Mouse (Mus musculus): ENCODE measurements at regions not wholly inside any gene's neighbourhood (a gene's known extent, or its start where the extent isn't known, plus 50 kb on each side); places are given as distances from the start of the nearest gene placed in this dataset.

DNA sequence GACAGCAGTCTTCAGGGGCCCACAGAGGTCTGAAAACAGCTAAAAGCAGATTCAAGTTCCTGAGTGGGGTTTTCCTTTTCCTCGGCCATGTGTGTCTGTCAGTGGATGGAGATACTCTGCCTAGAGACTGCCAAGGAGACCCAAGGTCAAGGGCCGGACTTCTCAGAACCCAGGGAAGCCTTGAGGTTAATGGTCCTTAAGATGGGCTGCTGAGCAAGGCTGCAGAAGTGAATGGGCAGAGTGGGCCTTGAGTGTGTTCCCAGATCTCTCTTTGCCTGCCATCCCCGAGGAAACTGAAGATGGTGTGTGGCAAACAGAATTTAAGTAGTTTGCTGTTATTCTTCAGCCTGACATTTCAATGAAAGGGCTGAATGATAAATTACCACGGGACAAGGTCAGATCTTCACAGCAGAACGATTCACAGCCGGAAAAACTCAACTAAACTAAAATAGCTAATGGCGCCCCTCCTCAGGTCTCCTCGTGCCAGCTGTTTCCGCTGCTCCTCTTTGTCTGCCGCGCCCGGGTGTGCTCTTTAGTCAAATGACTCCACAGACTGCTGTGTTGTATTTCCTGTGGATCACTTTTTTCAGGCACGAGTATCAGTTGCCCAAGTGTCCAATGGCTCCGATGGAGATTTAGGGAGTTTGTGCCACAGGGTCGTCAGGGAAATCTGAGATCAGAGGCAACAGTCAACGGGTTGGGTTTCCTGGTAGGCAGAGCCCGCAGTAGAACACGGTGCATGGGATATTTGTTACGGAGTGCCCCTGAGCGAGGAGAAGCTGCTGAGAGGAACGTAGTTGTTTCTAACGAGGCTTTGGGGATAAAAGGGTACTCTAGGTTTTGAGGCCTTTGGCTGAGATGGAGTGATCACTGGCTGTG, 93.5 kb upstream of the Tut7 start:
- DNase-seq (ENCODE audit: extremely low spot score), result no peak

- no peak for DNase-seq (ENCODE audit: extremely low spot score)
Measured at GRCm38 (mm10) chr13:59915734-59916133, 92.8 kb upstream of the Tut7 start.

DNA sequence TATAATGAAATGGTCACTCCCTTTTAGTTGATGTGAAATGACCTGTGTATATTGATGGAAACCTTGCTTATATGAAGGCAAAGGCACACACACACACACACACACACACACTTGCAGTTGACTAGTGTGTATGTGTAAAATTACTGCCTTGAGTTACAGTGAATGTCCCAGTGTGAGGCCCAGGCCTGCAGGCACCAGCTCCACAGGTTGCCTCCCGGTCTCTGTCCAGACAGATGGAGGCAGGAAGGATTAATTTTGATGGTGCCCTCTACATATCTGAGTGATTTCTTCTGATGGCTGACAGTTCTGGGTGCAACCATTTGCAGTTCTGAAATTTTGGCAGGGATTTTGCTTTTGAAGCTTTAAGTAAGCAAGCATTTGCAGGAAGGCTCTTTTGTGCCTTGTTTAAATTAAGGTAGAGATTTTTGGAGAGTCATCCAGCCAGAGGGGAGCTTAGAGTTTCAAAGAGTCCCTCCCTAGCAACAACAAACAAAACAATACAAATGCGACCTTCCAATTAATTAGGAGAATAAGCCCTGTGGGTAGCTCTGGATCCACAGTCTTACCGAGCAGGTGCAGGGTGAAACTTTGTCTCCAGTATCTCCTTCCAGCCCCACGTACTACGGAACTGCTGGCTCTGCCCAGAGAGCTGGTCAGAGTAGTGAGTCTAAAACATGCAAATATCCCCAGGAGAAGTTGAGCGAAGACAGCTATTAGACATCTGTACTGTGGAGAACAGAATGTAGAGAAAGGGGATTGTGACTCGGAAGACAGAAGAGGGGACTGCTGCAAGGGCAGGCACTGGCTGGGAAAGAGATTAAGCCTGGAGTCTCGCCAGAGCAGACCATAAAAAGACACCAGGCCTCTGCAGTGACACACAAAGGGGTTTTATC, 87.5 kb upstream of the Tut7 start:
- DNase-seq (ENCODE audit: extremely low spot score), result no peak

DNA sequence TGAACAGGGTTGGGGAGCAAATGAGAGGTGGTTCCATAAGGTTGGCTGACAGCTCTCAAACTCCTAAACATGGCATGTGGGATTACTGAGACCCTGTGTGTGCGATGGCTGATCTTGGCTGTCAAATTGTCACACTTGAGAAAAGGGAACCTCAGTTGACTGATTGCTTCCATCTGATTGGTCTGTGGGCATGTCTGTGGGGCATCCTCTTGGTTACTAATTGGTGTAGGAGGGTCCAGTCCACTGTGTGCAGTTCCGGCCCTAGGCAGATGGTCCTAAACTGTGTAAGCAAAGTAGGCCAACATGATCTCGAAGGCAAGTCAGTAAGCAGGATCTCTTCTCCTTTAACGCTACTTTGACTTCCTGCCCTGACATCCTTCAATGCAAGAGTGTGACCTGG, 86.5 kb upstream of the Tut7 start:
- DNase-seq (ENCODE audit: extremely low spot score), result no peak

GRCm38 (mm10) chr13:59908786-59909185, 85.8 kb upstream of the Tut7 start:
- DNase-seq (ENCODE audit: extremely low spot score), result no peak

- no peak for DNase-seq (ENCODE audit: extremely low spot score)
Measured at GRCm38 (mm10) chr13:59905488-59905887, 82.5 kb upstream of the Tut7 start.

- DNase-seq (ENCODE audit: extremely low spot score), result no peak
Measured at GRCm38 (mm10) chr13:59904415-59904814, 81.5 kb upstream of the Tut7 start.

DNA sequence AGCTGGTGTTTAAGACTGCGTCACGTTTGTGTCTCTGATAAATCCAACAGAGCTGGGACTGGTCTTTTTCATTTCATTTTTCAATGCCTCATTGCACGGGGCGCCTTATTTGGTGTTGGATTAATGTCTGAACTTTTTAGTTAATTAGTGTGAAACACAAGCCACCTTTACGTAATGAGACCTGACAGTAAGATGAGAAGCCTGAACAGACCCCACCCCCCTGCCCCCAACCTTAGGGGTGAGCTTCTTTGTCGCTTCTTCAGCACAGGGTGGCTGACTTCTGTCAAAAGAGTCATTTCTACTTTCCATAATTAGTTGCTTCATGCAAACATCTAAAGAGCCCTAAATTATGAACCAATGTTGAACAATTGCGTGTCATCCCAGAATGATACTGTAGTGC, 76.6 kb upstream of the Tut7 start:
- no peak for DNase-seq (ENCODE audit: extremely low spot score)

GRCm38 (mm10) chr13:59895754-59896153, 72.8 kb upstream of the Tut7 start:
- no peak for DNase-seq (ENCODE audit: extremely low spot score)

GRCm38 (mm10) chr13:59894094-59894493, 71.1 kb upstream of the Tut7 start:
- no peak for DNase-seq (ENCODE audit: extremely low spot score)

DNA sequence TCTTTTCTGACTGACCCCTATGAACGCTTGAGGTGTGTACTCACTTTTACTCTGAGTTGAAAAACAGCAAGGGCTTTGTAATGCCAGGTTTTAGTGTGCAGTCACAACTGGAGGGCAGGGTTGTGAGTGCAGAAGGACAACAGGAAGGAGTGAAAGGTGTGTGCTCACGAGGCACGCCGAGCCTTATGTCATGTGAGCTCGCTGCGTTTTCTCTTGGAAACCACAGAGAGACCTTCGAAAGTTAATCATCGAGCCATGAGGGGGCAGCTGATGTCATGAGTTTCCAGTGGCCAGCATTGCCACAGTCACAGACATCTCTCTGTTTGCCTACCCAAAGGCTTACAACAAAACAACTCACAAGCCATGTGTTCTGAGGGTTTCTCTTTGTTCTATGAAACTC, 70.0 kb upstream of the Tut7 start:
- no peak for DNase-seq (ENCODE audit: extremely low spot score)

DNA sequence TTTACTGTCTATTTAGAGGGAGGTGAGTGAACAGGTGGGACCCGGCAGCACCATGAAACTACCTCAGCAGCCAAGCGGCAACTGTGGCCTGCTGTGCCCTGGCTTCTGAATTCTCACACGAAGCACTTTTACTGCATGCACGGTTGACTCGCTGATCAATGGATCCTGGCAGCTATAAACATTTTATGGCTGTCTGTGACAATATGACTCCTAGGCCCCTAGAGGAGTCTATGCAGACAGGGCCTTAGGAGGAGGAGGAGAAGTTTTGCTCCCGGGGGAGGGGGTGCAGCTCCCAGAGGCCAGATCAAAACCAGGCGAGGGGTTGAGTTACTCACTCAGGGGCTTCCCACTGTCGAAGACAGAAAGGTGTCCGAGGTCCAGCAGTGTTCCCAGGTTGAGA, 69.4 kb upstream of the Tut7 start:
- DNase-seq (ENCODE audit: extremely low spot score), result peak; percentile 40

DNA sequence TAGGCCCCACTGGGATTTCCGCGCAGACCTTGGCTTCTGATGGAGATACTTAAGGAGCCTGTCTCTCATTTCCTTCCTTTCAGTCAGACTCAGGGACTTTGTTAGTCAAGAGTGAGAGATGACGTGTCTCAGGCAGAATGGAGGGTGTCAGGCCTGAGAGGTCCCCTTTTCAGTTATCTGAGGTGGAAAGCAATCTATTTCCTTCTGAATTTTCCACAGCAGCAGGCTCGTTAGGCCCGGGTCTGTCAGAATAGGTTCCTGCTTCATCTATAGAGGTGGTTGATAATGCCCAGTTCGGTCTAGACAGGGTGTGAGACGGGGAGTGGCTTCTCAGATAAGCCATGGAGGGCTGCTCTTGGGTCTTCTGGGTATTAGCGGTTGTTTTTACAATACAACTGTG, 68.8 kb upstream of the Tut7 start:
- no peak for DNase-seq (ENCODE audit: extremely low spot score)

GRCm38 (mm10) chr13:59889468-59890117, 66.6 kb upstream of the Tut7 start:
- peak; percentile 77 for DNase-seq (ENCODE audit: extremely low spot score)

DNA sequence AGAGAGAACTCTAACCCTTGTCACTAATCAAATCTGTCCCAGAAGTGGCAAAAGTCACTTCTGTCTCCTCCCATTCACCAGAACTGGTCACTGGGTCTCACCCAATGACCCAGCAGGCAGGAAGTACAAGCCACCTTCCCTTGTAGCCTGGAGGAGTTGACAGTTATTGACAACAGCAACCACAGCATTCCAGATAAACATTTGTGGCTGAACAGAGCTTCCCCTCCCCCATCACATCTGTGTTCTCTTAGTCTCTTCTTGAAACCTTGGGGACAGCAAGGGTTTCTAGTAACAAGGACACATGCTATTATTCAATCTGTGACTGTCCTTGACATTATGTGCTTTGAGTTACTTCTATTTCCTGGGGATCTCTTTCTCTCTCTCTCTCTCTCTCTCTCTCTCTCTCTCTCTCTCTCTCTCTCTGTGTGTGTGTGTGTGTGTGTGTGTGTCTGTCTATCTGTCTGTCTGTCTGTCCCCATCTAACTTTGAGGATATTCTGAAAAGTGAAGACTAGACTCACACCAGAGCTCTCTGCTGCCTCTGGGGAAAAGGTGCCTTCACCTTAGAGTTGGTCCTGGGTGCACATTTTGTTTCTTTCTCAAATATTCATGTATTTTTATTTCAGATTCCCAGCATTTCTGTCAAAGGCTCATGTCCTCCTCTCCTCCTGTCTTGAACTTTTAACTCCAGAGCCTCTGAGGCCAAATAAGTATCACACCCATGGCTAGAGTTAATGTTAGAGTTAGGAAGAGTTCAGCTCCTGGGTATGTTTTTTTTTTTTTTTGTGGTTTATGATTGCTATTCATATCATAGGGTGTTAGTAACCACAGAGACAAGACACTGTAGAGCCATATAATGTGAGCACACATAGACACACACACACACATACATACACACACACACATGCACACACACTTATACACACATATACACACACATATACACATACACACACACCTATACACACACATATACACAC, 65.4 kb upstream of the Tut7 start:
- no peak for DNase-seq (ENCODE audit: extremely low spot score)

DNA sequence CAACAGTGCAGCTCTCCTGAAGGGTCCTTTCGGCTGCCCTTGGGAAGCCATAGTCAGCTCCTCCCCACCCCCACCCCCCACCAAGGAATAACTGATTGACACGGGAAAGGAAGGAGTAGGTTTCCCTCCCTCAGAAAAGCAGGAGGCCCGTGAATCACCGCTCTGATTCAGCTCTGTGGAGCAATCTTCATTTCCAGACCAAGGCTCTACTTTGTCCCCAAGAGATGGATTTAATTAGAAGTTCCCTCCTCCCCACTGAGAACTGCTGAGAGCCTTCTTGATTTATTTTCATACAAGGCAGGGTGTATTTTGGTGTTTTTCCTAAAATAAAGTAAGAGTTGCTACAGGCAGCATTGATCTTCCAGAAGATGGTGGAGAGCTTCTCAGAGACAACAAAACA, 64.4 kb upstream of the Tut7 start:
- no peak for DNase-seq (ENCODE audit: extremely low spot score)

- DNase-seq (ENCODE audit: extremely low spot score), result no peak
Measured at GRCm38 (mm10) chr13:59886572-59886971, 63.6 kb upstream of the Tut7 start.

DNA sequence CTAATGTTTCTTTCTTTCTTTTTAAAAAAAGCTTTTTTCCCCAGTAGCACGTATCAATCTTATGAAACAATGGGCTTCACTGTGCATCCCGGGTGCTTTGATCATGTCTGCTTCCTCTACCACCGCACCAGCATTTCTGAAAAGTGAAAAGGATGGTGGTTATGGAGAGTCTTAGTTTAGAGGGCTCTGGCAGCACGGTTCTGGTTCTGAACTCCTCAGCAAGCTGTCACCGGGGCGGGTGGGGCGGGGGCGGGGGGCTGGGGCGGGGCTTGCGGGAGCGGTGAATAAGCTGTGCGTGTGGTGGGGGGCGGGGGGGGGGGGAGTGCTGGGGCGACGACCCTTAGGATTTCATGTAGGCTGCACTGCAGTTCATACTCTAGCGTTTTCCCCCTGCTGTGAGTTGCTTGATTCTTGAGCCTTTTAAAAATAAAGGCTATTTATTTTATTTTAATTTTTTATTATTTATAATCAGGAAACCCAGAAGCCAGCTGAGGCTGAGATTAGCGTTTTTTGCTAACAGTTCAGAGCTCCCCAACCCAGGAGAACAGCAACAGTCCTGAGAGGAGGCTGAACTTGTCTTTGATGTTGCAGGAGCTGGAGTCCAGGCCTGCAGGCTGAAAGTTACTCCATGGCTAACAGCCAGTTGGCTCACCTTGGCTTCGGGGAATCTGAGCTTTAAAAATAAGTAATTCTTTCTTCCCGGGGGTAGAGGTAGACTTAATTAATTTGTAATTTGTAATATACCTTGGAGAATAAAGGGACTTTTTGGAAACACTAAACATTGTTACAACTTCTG, 59.2 kb upstream of the Tut7 start:
- DNase-seq (ENCODE audit: extremely low spot score), result no peak

- DNase-seq (ENCODE audit: extremely low spot score), result no peak
Measured at GRCm38 (mm10) chr13:59880055-59880454, 57.1 kb upstream of the Tut7 start.

GRCm38 (mm10) chr13:59875637-59876036, 52.7 kb upstream of the Tut7 start:
- DNase-seq (ENCODE audit: extremely low spot score), result no peak
